Mouse (Mus musculus) bone marrow, adult 2 months (tissue): ENCODE data around the gene Scn8a.

ENCODE experiments used
- CTCF ChIP-seq: fragments of 200-500 bp; IDR thresholded peaks from 2 replicates; pipeline ENCODE4 v1.5.1; 2011; ENCODE audit warnings: low read length, control low read depth; ENCODE audit not compliant: control insufficient read depth, insufficient read depth
- POLR2A ChIP-seq: fragments of 200-500 bp; IDR thresholded peaks from 2 replicates; pipeline ENCODE4 v1.6.1; 2011; ENCODE audit warnings: low read depth, mild to moderate bottlenecking, control low read depth, low read length, borderline replicate concordance; ENCODE audit not compliant: control insufficient read depth

- TF ChIP-seq POLR2A (no peak), CTCF (no peak)
These were observed 82.6 kb downstream of the Scn8a start for GRCm38 (mm10) chr15:100952292-100952691.
